Mouse (Mus musculus) stomach, embryonic 14.5 days (tissue): ENCODE data around the gene Gm20388. TPM values are rescaled to one million over a fixed set of nuclear protein-coding genes. Genes with fewer than 3 reads are reported as not detected.
A peak's percentile ranks its signal among the peaks of the same experiment; 100 is the strongest.

Source experiments
- ATAC-seq: fragments of 200-750 bp; cut with Nextera tagmentation; 2 replicates; pipeline ENCODE4 v1.8.0; 2017; ENCODE audit warnings: low read depth, moderate TSS enrichment; ENCODE audit not compliant: insufficient number of reproducible peaks, insufficient read depth, low FRiP score
- H3K27ac ChIP-seq: fragments of 300-500 bp; sonication (generic); 2 replicates; pipeline ENCODE4 v1.5.1; 2014; ENCODE audit warnings: mild to moderate bottlenecking, low read length, moderate library complexity, mixed read lengths
- H3K27me3 ChIP-seq: fragments of 300-500 bp; sonication (generic); 2 replicates; pipeline ENCODE4 v1.6.1; 2014; ENCODE audit warnings: low read length, control low read depth, mixed read lengths; ENCODE audit not compliant: control insufficient read depth, insufficient read depth
- H3K36me3 ChIP-seq: fragments of 300-500 bp; sonication (generic); 2 replicates; pipeline ENCODE4 v1.6.1; 2014; ENCODE audit warnings: mild to moderate bottlenecking, control low read depth, low read length, moderate library complexity, mixed read lengths; ENCODE audit not compliant: control insufficient read depth, insufficient read depth
- H3K4me1 ChIP-seq: fragments of 300-500 bp; sonication (generic); 2 replicates; pipeline ENCODE4 v1.6.1; 2014; ENCODE audit warnings: low read length, control low read depth, mixed read lengths; ENCODE audit not compliant: control insufficient read depth, insufficient read depth
- H3K4me2 ChIP-seq: fragments of 300-500 bp; sonication (generic); replicated peaks from 2 replicates; pipeline ENCODE4 v1.6.1; 2014; ENCODE audit warnings: low read depth, low read length, control low read depth
- H3K4me3 ChIP-seq: fragments of 300-500 bp; sonication (generic); 2 replicates; pipeline ENCODE4 v1.5.1; 2014; ENCODE audit warnings: low read depth, low read length, control low read depth
- H3K9ac ChIP-seq: fragments of 300-500 bp; sonication (generic); replicated peaks from 2 replicates; pipeline ENCODE4 v1.6.1; 2014; ENCODE audit warnings: low read depth, mild to moderate bottlenecking, control low read depth, low read length, moderate library complexity, mixed read lengths
- H3K9me3 ChIP-seq: fragments of 300-500 bp; sonication (generic); 2 replicates; pipeline ENCODE4 v1.6.1; 2016; ENCODE audit warnings: low read depth, low read length, control low read depth; ENCODE audit not compliant: control insufficient read depth
- WGBS: fragments of 180-500 bp; shearing (Covaris S2); extraction: QIAGEN DNeasy Blood & Tissue Kit; methylation state at CpG from one replicate; pipeline ENCODE4 v1.1.7; 2014; 5-methylcytosine and 5-hydroxymethylcytosine counted together
- polyA plus RNA-seq: library from polyadenylated mRNA; unstranded; fragments of >200 nt; fragmentation: Nextera tagmentation; extraction: Ambion mirVana; gene quantifications from 2 replicates; pipeline ENCODE4 v1.2.1, GENCODE M21; 2014

The Gm20388 gene
- polyA plus RNA-seq, 1 experiment from 2014 or later, result 11.4 TPM

DNA sequence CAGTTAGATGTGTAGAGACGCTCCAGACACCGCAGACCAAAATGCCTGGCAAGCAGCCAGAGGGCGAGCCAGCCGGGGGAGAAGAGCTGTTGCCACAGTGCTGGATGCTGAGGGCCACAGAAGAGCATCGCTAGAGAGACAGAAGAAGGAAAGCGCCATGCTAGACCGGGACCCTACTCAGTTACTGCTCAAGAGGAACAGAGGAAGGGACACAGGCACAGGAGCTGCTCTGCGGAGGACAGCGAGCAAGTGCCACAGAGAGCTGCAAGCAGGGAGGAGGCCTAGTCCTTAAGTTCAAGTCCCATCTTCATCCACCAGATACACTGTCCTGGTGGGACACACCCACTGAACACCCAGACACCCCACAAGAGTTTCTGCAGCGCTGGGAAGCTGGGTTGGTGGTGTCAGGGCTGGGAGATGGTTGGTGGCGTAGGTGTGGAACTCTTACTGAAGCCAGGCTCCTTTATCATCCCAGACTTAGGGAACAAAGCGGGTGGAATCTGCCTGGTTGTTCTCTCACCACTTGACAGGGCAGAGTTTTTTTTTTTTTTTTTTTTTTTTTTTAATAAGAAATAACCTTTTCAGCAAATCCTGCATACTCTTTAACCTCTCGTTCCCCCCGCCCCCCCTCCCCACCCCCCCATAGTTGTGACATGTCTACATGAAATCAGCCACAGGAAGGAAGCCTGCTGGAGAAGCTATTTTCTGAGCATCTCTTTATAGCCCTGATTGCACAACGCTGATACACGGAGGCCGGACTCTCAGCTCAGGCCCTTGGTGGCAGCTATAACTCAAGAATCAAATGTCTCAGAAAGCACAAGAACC, 786.7 kb downstream of the Gm20388 start:
- no peak overlapping the region for H3K4me3 ChIP-seq
- H3K36me3 ChIP-seq, result no peaks in the 10 kb centered on the region
- H3K27ac ChIP-seq, result peak overlapping the region; percentile 66; the same call in 1 of the 2 replicates
- no peak for ATAC-seq
- H3K27me3 ChIP-seq, result no peaks in the 10 kb centered on the region
- H3K9me3 ChIP-seq, result no peaks in the 10 kb centered on the region; the same call in 1 of the 2 replicates
- no peak overlapping the region for H3K9ac ChIP-seq
- peaks cover 40% of the 10 kb centered on the region for H3K4me1 ChIP-seq
- WGBS, result 60% methylated on average over 17 of the region's 17 CpGs
- no peak overlapping the region for H3K4me2 ChIP-seq

DNA sequence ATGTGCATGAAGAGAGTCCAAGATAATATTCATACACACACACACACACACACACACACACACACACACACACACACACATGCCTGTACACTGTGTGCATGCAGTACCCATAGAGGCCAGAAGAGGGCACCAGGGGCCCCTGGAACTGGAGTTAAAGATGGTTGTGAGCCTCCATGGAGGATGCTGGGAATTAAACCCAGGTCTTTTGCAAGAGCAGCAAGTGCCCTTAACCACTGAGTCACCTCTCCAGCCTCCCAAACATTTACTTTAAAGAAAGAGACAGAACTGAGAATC, 787.3 kb downstream of the Gm20388 start:
- H3K27ac ChIP-seq, result peak overlapping the region; percentile 39; the same call in 1 of the 2 replicates
- no peak overlapping the region for H3K4me3 ChIP-seq
- H3K9me3 ChIP-seq, result no peaks in the 10 kb centered on the region; the same call in 1 of the 2 replicates
- no peaks in the 10 kb centered on the region for H3K36me3 ChIP-seq
- peaks cover 36% of the 10 kb centered on the region for H3K4me1 ChIP-seq
- H3K27me3 ChIP-seq, result no peaks in the 10 kb centered on the region
- no peak overlapping the region for H3K4me2 ChIP-seq
- ATAC-seq, result no peak
- no peak overlapping the region for H3K9ac ChIP-seq

DNA sequence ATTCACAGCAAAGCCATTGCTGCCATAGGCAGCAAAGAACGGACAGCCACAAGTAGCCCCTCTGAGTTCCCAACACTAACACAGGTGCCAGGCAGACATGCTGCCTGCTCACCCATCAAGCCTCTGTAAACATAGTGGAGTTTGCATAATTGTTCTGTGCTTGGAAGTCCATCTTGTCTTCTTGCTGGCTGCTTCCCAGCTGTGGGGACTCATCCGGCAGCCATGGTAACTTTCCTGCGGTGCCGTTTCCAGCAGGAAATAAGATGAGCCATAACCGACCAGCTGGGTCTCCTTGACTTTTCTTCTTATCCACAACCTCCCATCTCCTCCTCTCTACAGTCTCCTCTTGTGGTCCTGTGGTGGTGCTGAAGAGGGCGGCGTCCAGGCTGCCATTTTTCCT, 787.8 kb downstream of the Gm20388 start:
- 54% methylated on average over 7 of the region's 7 CpGs for WGBS
- Histone ChIP-seq H3K27me3 (no peaks in the 10 kb centered on the region), H3K9ac (no peak overlapping the region), H3K27ac (peak overlapping the region; percentile 39; the same call in 1 of the 2 replicates), H3K36me3 (no peaks in the 10 kb centered on the region), H3K4me3 (no peak overlapping the region), H3K4me2 (no peak overlapping the region), H3K9me3 (no peaks in the 10 kb centered on the region; the same call in 1 of the 2 replicates), H3K4me1 (peaks cover 35% of the 10 kb centered on the region)
- ATAC-seq, result no peak

DNA sequence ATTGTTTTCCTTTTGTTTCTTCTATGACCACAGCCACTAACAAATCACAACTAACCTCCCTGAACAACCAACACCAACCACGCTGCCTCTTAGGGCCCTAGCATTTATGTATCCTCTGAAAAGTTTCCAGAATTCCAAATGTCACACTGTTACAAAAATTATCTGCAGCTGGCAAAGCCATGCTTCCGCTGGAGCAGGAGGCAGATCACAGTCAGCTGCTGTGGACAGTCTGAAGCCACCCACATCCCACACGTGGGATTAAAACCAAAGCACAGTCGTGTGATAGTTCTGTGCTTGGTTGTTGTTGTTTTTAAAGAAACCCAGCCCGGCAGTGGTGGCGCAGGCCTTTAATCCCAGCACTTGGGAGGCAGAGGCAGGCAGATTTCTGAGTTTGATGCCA, 788.4 kb downstream of the Gm20388 start:
- H3K27me3 ChIP-seq, result no peaks in the 10 kb centered on the region
- H3K4me2 ChIP-seq, result no peak overlapping the region
- no peak for ATAC-seq
- 63% methylated on average over 6 of the region's 6 CpGs for WGBS
- H3K36me3 ChIP-seq, result no peaks in the 10 kb centered on the region
- no peak overlapping the region for H3K4me3 ChIP-seq
- H3K4me1 ChIP-seq, result peaks cover 33% of the 10 kb centered on the region
- no peak overlapping the region for H3K27ac ChIP-seq
- no peaks in the 10 kb centered on the region; the same call in 1 of the 2 replicates for H3K9me3 ChIP-seq
- H3K9ac ChIP-seq, result no peak overlapping the region

DNA sequence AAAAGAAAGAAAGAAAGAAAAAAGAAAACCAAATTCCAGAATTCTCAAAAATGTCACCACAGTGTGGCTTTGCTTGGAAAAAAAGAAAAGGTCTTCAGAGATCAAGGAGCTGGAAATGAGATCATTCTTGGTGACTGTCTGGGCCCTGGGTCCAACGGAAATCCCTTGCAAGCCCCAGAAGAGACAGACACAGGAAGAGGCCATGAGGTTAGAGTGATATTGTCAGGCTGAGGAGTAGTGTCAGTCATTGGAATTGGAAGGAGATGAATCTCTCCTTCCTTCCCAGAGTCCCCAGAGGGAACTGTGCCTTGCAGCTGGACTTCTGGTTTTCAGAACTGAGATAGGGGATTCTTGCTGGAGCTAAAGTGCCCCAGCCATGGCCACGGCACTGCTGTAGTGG, 788.9 kb downstream of the Gm20388 start:
- 73% methylated on average over 2 of the region's 2 CpGs for WGBS
- Histone ChIP-seq H3K27ac (no peak overlapping the region), H3K9me3 (no peaks in the 10 kb centered on the region; the same call in 1 of the 2 replicates), H3K4me2 (no peak overlapping the region), H3K4me3 (no peak overlapping the region), H3K4me1 (peaks cover 30% of the 10 kb centered on the region), H3K27me3 (no peaks in the 10 kb centered on the region), H3K36me3 (no peaks in the 10 kb centered on the region), H3K9ac (no peak overlapping the region)
- no peak for ATAC-seq

DNA sequence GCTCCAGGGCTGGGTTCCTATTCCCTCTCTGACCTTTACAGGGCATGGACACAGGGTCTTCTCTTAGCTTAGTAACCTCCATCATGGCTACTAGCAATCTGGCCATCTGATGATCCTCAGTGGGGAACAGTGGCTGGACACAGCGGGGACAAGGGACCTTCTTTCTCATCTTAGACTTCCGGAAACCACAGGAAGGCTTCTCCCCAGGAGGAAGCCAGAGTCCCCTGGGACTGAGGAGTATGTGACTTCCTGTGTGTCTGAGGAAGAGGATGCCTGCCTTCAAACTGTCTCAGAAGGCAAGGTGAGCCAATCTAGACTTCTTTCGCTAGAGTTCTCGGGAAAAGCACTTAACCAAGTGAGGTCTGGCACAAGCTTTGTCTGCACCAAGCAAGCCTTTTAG, 789.4 kb downstream of the Gm20388 start:
- 84% methylated on average over 4 of the region's 4 CpGs for WGBS
- Histone ChIP-seq H3K9ac (no peak overlapping the region), H3K9me3 (no peaks in the 10 kb centered on the region; the same call in 1 of the 2 replicates), H3K27ac (no peak overlapping the region), H3K27me3 (no peaks in the 10 kb centered on the region), H3K4me1 (peaks cover 27% of the 10 kb centered on the region), H3K4me3 (no peak overlapping the region), H3K4me2 (no peak overlapping the region), H3K36me3 (no peaks in the 10 kb centered on the region)
- ATAC-seq, result no peak

DNA sequence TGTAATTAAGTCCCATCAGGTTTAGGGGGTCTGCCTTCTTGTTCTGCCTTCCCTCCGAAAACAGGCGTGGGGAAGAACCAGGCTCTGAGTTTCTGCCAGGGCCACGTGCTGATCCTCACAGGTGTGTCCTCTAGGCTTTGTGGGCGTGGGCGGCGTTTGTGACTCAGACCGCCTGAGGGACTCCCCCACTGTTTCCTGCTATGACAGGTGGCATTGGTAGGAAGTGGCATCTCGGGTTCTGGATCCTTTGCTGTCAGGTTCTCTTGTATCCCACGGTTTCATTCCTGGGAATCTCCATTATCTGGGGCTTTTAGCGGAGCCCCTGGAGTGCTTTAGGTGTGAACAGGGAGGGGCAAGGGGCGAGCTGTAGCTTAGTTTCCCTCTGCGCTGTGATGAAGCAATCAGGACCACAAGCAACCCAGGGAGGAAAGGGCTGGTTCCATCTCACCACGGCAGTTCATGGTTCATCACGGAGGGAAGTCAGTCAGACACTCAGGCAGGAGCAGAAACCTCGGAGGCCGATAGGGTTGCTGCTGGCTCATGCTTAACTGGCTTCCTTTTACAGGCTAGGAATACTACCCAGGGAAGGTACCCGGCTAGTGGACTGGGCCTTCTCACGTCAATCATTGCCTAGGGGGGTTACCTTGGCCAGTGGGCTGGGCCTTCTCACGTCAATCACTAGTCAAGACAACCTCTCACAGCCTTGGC, 791.3 kb downstream of the Gm20388 start:
- no peaks in the 10 kb centered on the region for H3K36me3 ChIP-seq
- no peak for ATAC-seq
- H3K27me3 ChIP-seq, result no peaks in the 10 kb centered on the region
- no peak overlapping the region for H3K9ac ChIP-seq
- no peak overlapping the region for H3K27ac ChIP-seq
- H3K4me2 ChIP-seq, result no peak overlapping the region
- WGBS, result 57% methylated on average over 19 of the region's 19 CpGs
- H3K4me1 ChIP-seq, result peaks cover 8% of the 10 kb centered on the region
- H3K9me3 ChIP-seq, result no peaks in the 10 kb centered on the region; the same call in 1 of the 2 replicates
- H3K4me3 ChIP-seq, result no peak overlapping the region

DNA sequence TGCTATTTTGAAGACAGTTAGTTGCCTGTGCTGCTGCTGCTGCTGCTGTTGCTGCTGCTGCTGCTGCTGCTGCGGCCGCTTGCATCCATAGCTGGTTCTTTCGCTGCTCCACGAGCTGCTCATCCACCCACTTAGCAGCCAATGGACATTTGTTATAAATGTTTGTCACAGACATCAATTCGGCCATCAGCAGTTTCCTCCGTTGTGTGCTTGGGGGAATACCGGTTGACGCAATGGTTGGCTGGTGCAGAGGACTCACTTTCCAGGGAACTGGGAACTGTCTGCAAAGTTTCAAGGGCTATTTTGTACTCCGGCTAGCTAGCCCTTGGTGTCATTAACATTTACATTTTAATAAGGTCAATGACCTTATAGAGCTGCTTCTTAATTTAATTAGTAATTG, 793.6 kb downstream of the Gm20388 start:
- Histone ChIP-seq H3K27me3 (no peaks in the 10 kb centered on the region), H3K4me2 (no peak overlapping the region), H3K36me3 (no peaks in the 10 kb centered on the region), H3K9me3 (no peaks in the 10 kb centered on the region), H3K4me3 (no peak overlapping the region), H3K27ac (no peak overlapping the region), H3K9ac (no peak overlapping the region), H3K4me1 (0 out of 2 replicates have a peak, but pooled peaks cover 3% of the 10 kb centered on the region)
- ATAC-seq, result no peak
- WGBS, result 39% methylated on average over 9 of the region's 9 CpGs
